Mouse (Mus musculus): Measurements from ENCODE around the gene Ppp4c. TPM values are rescaled to one million over a fixed set of nuclear protein-coding genes. Genes with fewer than 3 reads are reported as not detected.

Gene Ppp4c
- polyA plus RNA-seq (2012; rRNA removed): 460 and 482 TPM in 2 replicates

DNA sequence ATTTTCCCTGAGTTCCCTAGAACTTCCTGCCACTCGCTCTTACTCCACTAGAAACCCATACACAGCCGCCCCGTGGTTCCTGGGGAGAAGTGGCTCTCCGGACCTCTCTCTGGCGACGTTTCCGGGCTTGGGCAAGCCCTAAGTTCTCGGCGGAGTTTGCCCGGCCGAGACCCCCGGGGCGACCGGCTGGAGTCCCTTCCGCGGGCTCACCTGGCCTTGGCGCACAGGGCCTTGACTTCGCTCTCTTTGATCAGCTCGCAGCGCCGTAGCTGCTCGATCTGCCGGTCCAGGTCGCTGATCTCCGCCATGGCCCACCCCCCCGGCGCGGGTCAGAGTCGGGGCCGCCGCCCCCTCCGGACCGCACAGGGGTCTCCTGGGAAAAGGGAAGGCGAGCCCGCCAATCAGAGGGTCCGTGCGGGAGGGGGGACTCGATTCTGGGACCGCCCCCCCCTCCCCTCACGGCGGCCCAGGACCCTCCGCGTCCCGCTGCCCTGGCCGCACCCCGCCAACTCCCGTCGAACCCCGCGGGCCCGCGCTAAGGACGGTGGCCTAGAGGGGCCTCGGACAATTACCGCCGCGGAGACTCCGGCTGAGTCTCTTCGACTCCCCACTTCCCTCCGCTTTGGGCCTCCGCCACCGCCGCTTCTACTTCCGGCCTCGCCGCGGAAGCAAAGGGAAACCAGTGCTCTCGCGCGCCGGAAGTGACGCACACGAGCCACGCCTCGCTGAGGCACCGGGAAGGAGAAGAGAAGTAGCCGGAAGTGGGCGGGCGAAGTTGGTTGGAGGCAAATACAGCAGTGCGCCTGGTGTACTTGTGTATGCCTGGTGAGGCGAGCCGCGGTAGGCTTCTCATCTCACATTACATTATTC is at the start of gene Ppp4c:
Gene Ppp4c (minus strand): TSS at position 646 of the 870 bp plus-strand sequence.
- under 1% methylated on average over 82 of the region's 83 CpGs for WGBS
- TF ChIP-seq POLR2A (IDR thresholded peaks at IDR 0.05; ENCODE audit: control insufficient read depth, extremely low read depth, insufficient read depth, low read length, poor library complexity): peak; percentile 96
- TF ChIP-seq CTCF (IDR thresholded peaks at IDR 0.05; ENCODE audit: borderline replicate concordance, control insufficient read depth, extremely low read depth, insufficient read depth, low read length, poor library complexity): no peak
- Histone ChIP-seq H3K4me1 (replicated peaks; ENCODE audit: control insufficient read depth, insufficient read depth, low read length) (peaks cover 23% of the 10 kb centered on the region), H3K36me3 (ENCODE audit: control insufficient read depth, insufficient read depth, low read length) (peaks cover 29% of the 10 kb centered on the region), H3K4me3 (ENCODE audit: control insufficient read depth, insufficient read depth, low read length) (peak within 1 kb of the TSS; percentile 87), H3K27me3 (ENCODE audit: control insufficient read depth, insufficient read depth, low read length) (no peaks in the 10 kb centered on the region), H3K27ac (ENCODE audit: control insufficient read depth, insufficient read depth, low read length) (peak within 1 kb of the TSS; percentile 75)
- peak; percentile 96 for DNase-seq

- Histone ChIP-seq H3K4me1 (replicated peaks; ENCODE audit: control insufficient read depth, insufficient read depth, low read length) (peaks cover 5% of the 10 kb centered on the region), H3K27me3 (ENCODE audit: control insufficient read depth, insufficient read depth, low read length) (no peaks in the 10 kb centered on the region), H3K27ac (ENCODE audit: control insufficient read depth, insufficient read depth, low read length) (no peak overlapping the region), H3K36me3 (ENCODE audit: control insufficient read depth, insufficient read depth, low read length) (no peaks in the 10 kb centered on the region), H3K4me3 (ENCODE audit: control insufficient read depth, insufficient read depth, low read length) (no peak overlapping the region)
- TF ChIP-seq CTCF (IDR thresholded peaks at IDR 0.05; ENCODE audit: borderline replicate concordance, control insufficient read depth, extremely low read depth, insufficient read depth, low read length, poor library complexity) (no peak), POLR2A (IDR thresholded peaks at IDR 0.05; ENCODE audit: control insufficient read depth, extremely low read depth, insufficient read depth, low read length, poor library complexity) (no peak)
- no peak for DNase-seq
- 100% methylated on average over 1 of the region's 1 CpGs for WGBS
Observed at GRCm38 (mm10) chr7:126833294-126833693, 41.0 kb upstream of the Ppp4c start.

- Histone ChIP-seq H3K27me3 (ENCODE audit: control insufficient read depth, insufficient read depth, low read length) (no peaks in the 10 kb centered on the region), H3K27ac (ENCODE audit: control insufficient read depth, insufficient read depth, low read length) (no peak overlapping the region), H3K4me3 (ENCODE audit: control insufficient read depth, insufficient read depth, low read length) (peak overlapping the region; percentile 49), H3K36me3 (ENCODE audit: control insufficient read depth, insufficient read depth, low read length) (no peaks in the 10 kb centered on the region), H3K4me1 (replicated peaks; ENCODE audit: control insufficient read depth, insufficient read depth, low read length) (peaks cover 5% of the 10 kb centered on the region)
- peak; percentile 81 for DNase-seq
- peak; percentile 88 for TF ChIP-seq CTCF (IDR thresholded peaks at IDR 0.05; ENCODE audit: borderline replicate concordance, control insufficient read depth, extremely low read depth, insufficient read depth, low read length, poor library complexity)
- no peak for TF ChIP-seq POLR2A (IDR thresholded peaks at IDR 0.05; ENCODE audit: control insufficient read depth, extremely low read depth, insufficient read depth, low read length, poor library complexity)
- 4% methylated on average over 21 of the region's 21 CpGs for WGBS
Observed at GRCm38 (mm10) chr7:126832036-126832598, 39.8 kb upstream of the Ppp4c start.

GRCm38 (mm10) chr7:126831539-126831938 is 39.2 kb upstream of the Ppp4c start, which contains the start of gene 4930451I11Rik:
4930451I11Rik (minus strand) TSS chr7:126831639.
- TF ChIP-seq CTCF (IDR thresholded peaks at IDR 0.05; ENCODE audit: borderline replicate concordance, control insufficient read depth, extremely low read depth, insufficient read depth, low read length, poor library complexity) (no peak), POLR2A (IDR thresholded peaks at IDR 0.05; ENCODE audit: control insufficient read depth, extremely low read depth, insufficient read depth, low read length, poor library complexity) (no peak)
- H3K27me3 ChIP-seq (ENCODE audit: control insufficient read depth, insufficient read depth, low read length): no peaks in the 10 kb centered on the region
- H3K4me1 ChIP-seq (replicated peaks; ENCODE audit: control insufficient read depth, insufficient read depth, low read length): peaks cover 5% of the 10 kb centered on the region
- DNase-seq: no peak
- WGBS: 65% methylated on average over 5 of the region's 5 CpGs
- peak within 1 kb of the TSS; percentile 49 for H3K4me3 ChIP-seq (ENCODE audit: control insufficient read depth, insufficient read depth, low read length)
- H3K27ac ChIP-seq (ENCODE audit: control insufficient read depth, insufficient read depth, low read length): no peak within 1 kb of the TSS
- no peaks in the 10 kb centered on the region for H3K36me3 ChIP-seq (ENCODE audit: control insufficient read depth, insufficient read depth, low read length)

- no peak for TF ChIP-seq POLR2A (IDR thresholded peaks at IDR 0.05; ENCODE audit: control insufficient read depth, extremely low read depth, insufficient read depth, low read length, poor library complexity)
- no peak for TF ChIP-seq CTCF (IDR thresholded peaks at IDR 0.05; ENCODE audit: borderline replicate concordance, control insufficient read depth, extremely low read depth, insufficient read depth, low read length, poor library complexity)
- Histone ChIP-seq H3K27ac (ENCODE audit: control insufficient read depth, insufficient read depth, low read length) (no peak overlapping the region), H3K4me3 (ENCODE audit: control insufficient read depth, insufficient read depth, low read length) (no peak overlapping the region), H3K27me3 (ENCODE audit: control insufficient read depth, insufficient read depth, low read length) (no peaks in the 10 kb centered on the region; the same call in 1 of the 2 replicates), H3K36me3 (ENCODE audit: control insufficient read depth, insufficient read depth, low read length) (no peaks in the 10 kb centered on the region), H3K4me1 (replicated peaks; ENCODE audit: control insufficient read depth, insufficient read depth, low read length) (no peaks in the 10 kb centered on the region)
- DNase-seq: no peak
- WGBS: 74% methylated on average over 5 of the region's 5 CpGs
Observed at GRCm38 (mm10) chr7:126825952-126826351, 33.7 kb upstream of the Ppp4c start.

DNA sequence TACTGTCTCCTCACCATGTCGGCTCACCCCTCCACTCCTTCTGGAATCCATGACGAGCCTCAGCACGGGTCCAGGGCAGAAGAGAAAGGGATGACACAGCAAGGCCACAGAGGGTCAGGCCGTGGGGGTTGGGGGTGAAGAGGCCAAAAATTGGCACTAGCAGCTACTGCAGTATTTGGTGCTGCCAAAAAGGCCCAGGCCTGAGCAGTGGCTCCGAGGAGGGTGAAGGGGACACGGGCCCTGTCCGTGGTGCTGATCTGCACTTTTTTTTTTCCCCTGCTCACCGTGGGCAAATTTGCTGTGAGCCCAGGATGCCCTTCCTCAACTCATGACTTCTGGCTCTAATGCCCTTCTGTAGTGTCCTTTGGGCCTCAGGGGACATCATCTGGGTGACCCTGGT is 33.1 kb upstream of the Ppp4c start:
- Histone ChIP-seq H3K4me3 (ENCODE audit: control insufficient read depth, insufficient read depth, low read length) (no peak overlapping the region), H3K36me3 (ENCODE audit: control insufficient read depth, insufficient read depth, low read length) (no peaks in the 10 kb centered on the region), H3K27ac (ENCODE audit: control insufficient read depth, insufficient read depth, low read length) (no peak overlapping the region), H3K27me3 (ENCODE audit: control insufficient read depth, insufficient read depth, low read length) (no peaks in the 10 kb centered on the region; the same call in 1 of the 2 replicates), H3K4me1 (replicated peaks; ENCODE audit: control insufficient read depth, insufficient read depth, low read length) (no peaks in the 10 kb centered on the region)
- TF ChIP-seq POLR2A (IDR thresholded peaks at IDR 0.05; ENCODE audit: control insufficient read depth, extremely low read depth, insufficient read depth, low read length, poor library complexity) (no peak), CTCF (IDR thresholded peaks at IDR 0.05; ENCODE audit: borderline replicate concordance, control insufficient read depth, extremely low read depth, insufficient read depth, low read length, poor library complexity) (no peak)
- WGBS: 28% methylated on average over 8 of the region's 8 CpGs
- no peak for DNase-seq

All from thymus, adult 2 months (tissue).